In the genomic region with DNA sequence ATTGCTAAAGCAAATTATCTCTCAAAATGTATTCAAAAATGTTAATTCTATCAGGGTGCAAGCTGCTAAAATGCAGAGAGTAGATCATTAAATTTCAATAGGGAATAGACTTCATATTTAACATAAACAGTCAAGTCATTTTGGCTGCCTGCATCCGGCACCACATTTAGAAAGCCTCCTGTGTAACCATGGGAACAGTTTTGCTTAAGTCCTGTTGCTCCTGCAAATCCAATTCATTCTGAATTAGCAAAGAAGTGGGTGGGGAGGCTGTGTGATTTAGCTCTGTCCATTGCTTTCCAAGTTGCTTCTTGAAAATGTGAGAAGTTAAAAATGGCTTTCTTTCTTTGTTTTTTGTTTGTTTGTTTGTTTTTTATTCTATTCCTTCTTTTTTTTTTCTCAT, we compare ENCODE assay signal across 13 mouse cellular contexts.
DNase-seq lines count a peak whose midpoint lies in the region; ATAC-seq and TF ChIP-seq lines count a peak whose summit lies in the region.
"Had no signal": no experiment of that assay in that cellular context is flagged by ENCODE, and none has a peak within 500 bp of the region (broad histone marks: within the 10 kb centered on the region; RNA-seq: fewer than 3 reads in every experiment).

No protein-coding gene starts in this region.

- DNase-seq in layer of hippocampus, adult 2 months (ENCODE audit: low spot score in 2 of 2): peak; percentile 21 to 64
- DNase-seq in layer of hippocampus, postnatal 25 days (ENCODE audit: extremely low spot score in 1 of 2, low spot score in 1 of 2): no peak
- peak; percentile 75 for DNase-seq in forebrain, postnatal 0 days
- DNase-seq in left cerebral cortex, adult 2 months (ENCODE audit: extremely low spot score in 1 of 2, low spot score in 2 of 2): peak in 1 of 2 experiments; percentile 26
- DNase-seq in right cerebral cortex, postnatal 36 days (ENCODE audit: low spot score in 2 of 2): peak; percentile 50 to 60
- DNase-seq in thymus, adult 18-20 months: no peak
- DNase-seq in cerebellum, adult 9-10 months: no peak
- DNase-seq: adrenal gland, postnatal 25 days; cerebellum, adult 18-20 months; heart, adult 2 months; heart, postnatal 36 days; kidney, postnatal 36 days had no signal

- intact Hi-C loops in left cerebral cortex, adult 2 months (cut with DNase I): loop anchor here (2.0 to 10.0 kb wide), 5 partner anchors 21 to 459 kb away; no protein-coding TSS in a partner anchor

- H3K4me1 ChIP-seq in forebrain, postnatal 0 days (ENCODE audit: insufficient read depth): no peaks in the 10 kb centered on the region

- no peaks in the 10 kb centered on the region for H3K9me3 ChIP-seq in forebrain, postnatal 0 days (ENCODE audit: low read length)

- no peak overlapping the region for H3K4me2 ChIP-seq in forebrain, postnatal 0 days (ENCODE audit: low read depth)

- H3K36me3 ChIP-seq in forebrain, postnatal 0 days (ENCODE audit: insufficient read depth): no peaks in the 10 kb centered on the region

- H3K27ac ChIP-seq in layer of hippocampus, adult 2 months: no peak overlapping the region
- H3K27ac ChIP-seq in forebrain, postnatal 0 days (ENCODE audit: low read depth, low read length): no peak overlapping the region
- H3K27ac ChIP-seq in left cerebral cortex, adult 2 months: peak overlapping the region; percentile 38
- H3K27ac ChIP-seq: heart, adult 2 months had no signal

- WGBS in forebrain, postnatal 0 days: 5% methylated on average over 1 of the region's 1 CpGs

- no peak overlapping the region for H3K9ac ChIP-seq in forebrain, postnatal 0 days

- H3K4me3 ChIP-seq in layer of hippocampus, adult 2 months: no peak overlapping the region
- no peak overlapping the region for H3K4me3 ChIP-seq in forebrain, postnatal 0 days (ENCODE audit: low read depth, low read length)
- no peak overlapping the region for H3K4me3 ChIP-seq in left cerebral cortex, adult 2 months
- H3K4me3 ChIP-seq: heart, adult 2 months had no signal

- ATAC-seq in forebrain, postnatal 0 days: peak; percentile 91
- ATAC-seq: intestine, embryonic 16.5 days had no signal

- no peaks in the 10 kb centered on the region for H3K27me3 ChIP-seq in forebrain, postnatal 0 days (ENCODE audit: insufficient read depth, low read length)

- TF ChIP-seq CTCF in layer of hippocampus, adult 2 months (conservative IDR thresholded peaks at IDR 0.05): no peak
- TF ChIP-seq CTCF in forebrain, postnatal 0 days (IDR thresholded peaks at IDR 0.05; ENCODE audit: low read depth): no peak
- TF ChIP-seq CTCF in left cerebral cortex, adult 2 months (IDR thresholded peaks at IDR 0.05): no peak

Comparison
In these comparisons a context has a peak if more than half of its experiments do, and no peak if none do; other contexts are left out.
1. DNase-seq: peak in layer of hippocampus, adult 2 months (2 of 2), forebrain, postnatal 0 days (single experiment) and right cerebral cortex, postnatal 36 days (2 of 2); none in layer of hippocampus, postnatal 25 days (0 of 2), thymus, adult 18-20 months (0 of 2) and cerebellum, adult 9-10 months (single experiment).